Mouse (Mus musculus) left cerebral cortex, postnatal 36 days (tissue): ENCODE measurements around the gene Mical2. TPM values are rescaled to one million over a fixed set of nuclear protein-coding genes. Genes with fewer than 3 reads are reported as not detected.
A peak's percentile ranks its signal among the peaks of the same experiment; 100 is the strongest.

Experiments
- DNase-seq, 2 experiments: peaks; one replicate each; pipeline ENCODE4 v3.0.0; 2021 to 2022; ENCODE audit warnings: low spot score in 2 of 2, mixed read lengths in 1 of 2
- intact Hi-C: fragments of 180-260 bp; cut with DNase I; formaldehyde crosslinking; loops from one replicate; pipeline ENCODE4 v1.15.1; 2025
- total RNA-seq, 2 experiments: library from RNA; stranded (reverse); gene quantifications; 2 replicates each; pipeline ENCODE4 v1.2.3; 2021

The Mical2 gene
- total RNA-seq, 2 experiments from 2014 or later = 605 to 619 TPM

DNA sequence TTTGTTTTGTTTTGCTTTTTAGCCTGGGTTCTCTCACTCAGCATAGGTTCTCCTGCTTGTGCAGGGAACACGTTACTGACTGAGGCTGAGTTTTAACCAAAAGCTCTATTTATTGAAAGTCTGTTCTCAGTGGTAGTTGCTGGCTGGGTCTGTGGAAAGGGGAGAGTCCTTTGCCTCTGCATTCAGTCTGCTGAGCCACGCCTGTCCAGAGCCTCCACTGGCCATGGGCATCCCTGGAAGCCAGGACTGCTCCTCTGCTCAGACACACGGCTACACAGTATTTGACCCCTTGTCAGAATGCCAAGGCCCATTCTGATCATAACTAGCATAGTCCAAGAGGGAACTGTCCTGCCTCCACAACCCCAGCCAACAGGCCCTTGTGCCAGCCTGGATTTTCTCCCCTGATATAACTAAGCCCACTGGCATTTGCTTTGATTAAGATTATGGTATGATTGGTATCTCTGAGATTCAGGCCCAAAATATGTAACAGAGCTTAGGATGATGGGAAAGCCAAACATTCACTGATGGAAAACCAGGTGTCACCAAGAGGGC is 73.3 kb downstream of the Mical2 start:
- intact Hi-C loops = no loop called here
- DNase-seq = no peak

DNA sequence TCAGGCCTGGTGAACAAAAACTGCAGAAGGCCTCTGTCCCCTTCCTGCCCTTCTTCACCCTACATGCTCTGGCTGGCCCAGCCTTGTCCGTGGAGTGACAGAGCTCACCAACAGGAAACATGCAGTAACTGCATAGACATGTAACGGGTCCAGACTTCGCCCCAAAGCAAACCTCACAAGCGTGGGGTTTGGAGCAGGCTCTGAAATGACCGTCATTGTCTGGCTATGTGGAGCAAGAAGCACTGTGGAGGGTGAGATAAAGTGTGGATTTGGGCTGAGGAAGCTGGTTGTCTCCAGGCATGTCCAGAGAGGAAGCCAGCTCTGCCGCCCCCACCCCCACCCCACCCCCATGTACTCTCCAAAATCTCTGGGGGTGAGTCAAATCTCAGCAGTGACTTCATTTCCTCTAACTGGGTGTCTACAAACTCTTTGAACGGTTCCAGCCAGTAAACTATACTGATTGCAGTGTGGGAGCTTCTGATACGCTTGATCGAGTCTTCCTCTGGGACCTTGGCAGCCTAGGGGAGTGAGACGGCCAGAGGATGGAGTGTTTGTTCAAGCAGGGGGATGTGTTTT is 74.0 kb downstream of the Mical2 start:
- intact Hi-C loops = no loop called here
- no peak for DNase-seq

DNA sequence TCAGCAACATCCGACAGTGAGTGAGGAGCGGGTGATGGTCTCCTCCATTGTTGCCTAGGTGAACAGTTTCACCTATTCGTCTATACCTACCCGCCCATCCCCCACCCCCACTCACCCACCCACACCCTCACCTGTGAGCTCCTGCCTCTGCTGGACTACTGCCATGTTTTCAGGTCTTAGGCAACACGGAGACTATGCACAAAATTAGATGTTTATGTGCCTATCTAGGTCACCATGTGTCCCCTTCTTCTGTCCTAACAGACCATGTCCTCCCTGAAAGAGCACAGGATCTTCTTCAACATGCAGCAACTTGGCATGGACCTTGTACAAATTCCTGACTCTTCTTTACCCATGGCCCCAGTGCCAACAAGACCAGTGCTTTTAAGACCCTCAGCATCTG is 74.5 kb downstream of the Mical2 start:
- intact Hi-C loops = no loop called here
- no peak for DNase-seq

DNA sequence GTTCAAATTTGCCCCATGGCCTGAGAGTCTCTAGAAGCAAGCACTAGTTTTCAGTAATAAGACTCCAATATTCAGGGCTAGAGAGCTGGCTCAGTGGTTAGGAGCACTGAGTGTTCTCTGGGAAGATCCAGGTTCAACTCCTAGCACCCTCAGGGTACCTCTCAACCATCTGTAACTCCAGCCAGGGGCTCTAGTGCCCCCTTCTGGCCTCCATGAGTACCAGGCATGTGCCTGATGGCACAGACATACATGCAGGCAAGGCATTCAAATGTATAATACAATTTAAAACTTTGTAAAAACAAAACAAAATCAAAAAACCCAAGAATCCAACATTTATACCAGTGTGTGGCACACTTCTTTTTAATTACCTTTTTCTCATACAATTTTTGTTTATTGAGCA is 75.4 kb downstream of the Mical2 start:
- DNase-seq = no peak
- intact Hi-C loops = no loop called here

DNA sequence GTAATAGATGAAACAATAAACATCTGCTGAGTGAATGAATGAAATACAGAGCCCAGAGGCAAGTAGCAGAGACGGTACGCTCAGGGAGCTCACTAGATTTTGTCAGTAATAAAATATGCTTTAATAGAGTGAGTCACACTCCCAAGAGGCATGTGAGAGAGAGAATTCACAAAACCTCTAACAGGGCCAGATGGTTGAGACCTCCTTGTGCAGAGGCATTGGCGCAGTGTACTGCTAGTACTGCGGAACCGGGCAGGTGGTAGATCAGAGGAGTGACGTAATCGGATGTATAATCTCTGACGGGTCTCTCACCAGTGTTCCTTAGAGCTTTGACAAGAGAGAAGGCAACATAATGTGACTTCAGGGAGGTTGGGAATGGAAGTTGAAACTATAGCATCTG is 78.7 kb downstream of the Mical2 start:
- intact Hi-C loops = no loop called here
- DNase-seq = no peak

DNA sequence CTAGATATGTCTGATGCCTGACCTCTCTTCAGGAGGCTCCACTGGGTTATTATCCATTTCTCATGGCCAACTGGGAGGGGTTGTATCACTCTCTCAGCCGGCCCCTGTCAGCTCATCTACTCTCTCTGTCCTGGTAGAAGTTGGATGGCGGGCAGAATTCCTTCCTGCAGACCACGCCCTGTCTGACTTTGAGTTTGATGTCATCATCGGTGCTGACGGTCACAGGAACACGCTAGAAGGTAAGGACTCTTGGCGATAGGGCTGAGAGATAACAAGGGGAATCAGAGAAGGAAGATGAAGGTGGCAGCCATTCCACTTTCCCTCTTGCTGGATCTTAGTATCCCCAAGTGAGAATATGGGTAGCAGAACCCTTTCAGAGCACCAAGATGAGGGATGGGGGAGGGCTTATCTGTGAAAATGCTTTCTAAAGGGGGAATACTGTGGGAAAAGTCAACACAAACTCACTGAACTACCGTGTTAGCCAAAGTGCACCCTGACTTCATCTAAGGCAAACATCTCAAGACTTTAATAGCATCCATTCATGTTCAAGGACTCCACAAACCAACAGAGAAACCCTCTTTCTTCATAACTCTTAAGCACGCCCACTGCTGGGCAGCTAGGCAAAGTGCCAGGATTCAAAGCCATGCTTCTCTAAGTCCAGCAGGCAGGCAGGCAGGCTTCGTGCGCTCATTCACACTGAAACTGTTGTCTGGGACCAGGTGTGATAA is 83.8 kb downstream of the Mical2 start:
- no peak for DNase-seq
- intact Hi-C loops = no loop called here

DNA sequence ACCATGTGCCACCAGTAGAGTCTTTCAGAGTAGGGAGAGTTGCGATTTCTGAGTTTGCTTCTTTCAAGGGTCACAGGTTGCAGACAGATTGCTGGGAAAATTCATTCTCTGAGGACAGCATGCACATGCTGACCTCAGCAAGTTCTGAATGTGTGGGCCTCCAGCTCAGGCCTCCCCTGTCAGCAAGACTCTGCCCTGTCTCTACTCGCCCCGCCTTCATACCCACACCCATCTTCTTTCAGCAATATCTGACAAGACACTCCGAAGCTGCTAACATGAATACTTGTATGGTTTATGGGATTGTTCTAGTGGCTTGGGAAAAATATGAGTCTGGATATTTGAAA is 84.3 kb downstream of the Mical2 start:
- intact Hi-C loops = no loop called here

DNA sequence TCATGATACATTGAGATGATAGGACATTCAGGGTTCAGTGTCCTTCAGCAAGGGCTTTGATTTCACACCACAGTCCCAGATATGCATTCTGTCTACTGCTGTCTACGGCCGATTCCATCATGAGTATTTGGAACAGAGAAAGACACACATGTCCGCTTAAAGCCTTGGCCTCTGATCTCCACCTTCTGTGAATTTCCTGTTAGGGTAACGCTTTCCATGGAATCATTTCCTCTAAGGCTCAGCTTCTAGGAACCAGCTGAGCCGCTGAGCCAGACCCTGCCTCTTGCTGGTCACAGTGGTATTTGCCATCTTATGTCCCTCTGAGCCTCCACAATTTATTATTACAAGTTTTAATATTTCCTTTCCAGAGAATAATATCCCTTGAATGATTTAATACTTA is 87.6 kb downstream of the Mical2 start:
- intact Hi-C loops = no loop called here
- no peak for DNase-seq

More for the DNA sequence above, 84.3 kb downstream of the Mical2 start:
- no peak for DNase-seq

DNA sequence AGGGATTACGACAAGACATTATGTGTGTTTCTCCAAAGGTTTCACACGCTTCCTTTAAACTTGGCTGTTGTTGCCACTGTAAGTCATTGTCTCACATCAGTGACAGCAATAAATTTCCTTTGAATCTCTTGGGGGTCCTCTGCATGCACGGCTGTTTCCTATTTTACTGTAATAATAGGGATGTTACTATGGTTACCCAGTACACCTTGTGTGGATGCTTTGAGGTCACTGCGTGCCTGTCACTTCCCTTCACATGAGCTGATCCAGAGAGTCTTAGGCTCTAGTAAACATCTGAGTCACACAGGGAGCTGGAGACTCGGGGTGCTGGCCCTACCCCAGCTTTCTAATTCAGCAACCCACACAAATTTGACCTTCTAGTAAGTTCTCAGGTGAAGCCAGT is 88.0 kb downstream of the Mical2 start:
- intact Hi-C loops = no loop called here
- no peak for DNase-seq

DNA sequence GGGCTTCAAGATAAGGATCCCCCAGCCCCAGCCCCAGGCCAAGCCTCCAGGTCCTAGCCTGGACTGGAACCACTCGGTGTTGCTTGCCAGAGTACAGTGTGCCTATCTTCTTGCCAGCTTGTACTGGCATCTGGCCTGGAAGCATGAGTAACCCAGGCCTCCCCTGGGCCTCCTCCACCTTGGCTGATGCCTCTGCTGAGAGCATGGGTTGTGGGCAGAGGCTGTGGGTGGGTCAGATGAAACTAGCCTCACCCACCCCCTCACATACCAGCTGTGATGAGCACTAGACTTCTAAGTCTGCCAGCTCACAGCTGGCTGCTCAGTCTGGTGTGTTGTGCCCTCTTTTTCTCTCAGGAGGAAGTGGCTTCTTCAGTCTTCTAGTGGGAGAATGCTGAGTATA is 90.6 kb downstream of the Mical2 start:
- peak; percentile 82 for DNase-seq
- intact Hi-C loops = loop anchor here (1.0 to 5.0 kb wide), 2 partner anchors 20 to 79 kb away; no protein-coding TSS in a partner anchor

DNA sequence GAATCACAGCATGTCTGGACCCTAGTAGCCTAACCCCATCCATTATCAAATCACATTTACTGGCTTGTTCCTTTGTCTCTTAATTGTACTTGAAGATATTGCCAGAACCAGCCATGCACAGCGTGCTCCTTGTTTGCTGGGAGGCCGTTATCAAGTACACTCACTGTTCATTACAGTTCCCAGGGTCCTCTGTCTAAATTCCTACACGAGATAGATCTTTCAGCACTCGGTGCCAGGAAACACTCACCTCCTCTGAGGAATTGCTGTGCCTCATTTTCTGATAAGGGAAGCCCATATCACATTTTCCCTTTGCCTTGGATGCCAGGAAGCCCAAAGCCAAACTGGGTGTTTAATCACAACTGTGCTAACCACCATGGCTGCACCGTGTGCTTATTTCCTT is 91.8 kb downstream of the Mical2 start:
- intact Hi-C loops = loop anchor here (5.0 kb wide), 1 partner anchor 80 kb away; no protein-coding TSS in a partner anchor
- no peak for DNase-seq

DNA sequence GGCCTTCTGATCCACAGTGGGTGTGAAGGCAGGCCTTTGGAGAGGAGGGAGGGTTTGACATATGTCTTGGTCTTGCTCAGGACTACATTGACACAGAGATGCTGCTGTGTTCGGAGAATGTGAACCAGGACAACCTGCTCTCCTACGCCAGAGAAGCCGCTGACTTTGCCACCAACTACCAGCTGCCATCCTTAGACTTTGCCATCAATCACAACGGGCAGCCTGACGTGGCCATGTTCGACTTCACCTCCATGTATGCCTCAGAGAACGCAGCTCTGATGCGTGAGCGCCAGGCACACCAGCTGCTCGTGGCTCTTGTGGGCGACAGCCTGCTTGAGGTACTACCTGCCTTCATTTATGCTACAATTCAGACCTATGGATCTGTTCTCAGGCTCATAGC is 92.7 kb downstream of the Mical2 start:
- no peak for DNase-seq
- intact Hi-C loops = loop anchor here (5.0 kb wide), 1 partner anchor 81 kb away; no protein-coding TSS in a partner anchor

DNA sequence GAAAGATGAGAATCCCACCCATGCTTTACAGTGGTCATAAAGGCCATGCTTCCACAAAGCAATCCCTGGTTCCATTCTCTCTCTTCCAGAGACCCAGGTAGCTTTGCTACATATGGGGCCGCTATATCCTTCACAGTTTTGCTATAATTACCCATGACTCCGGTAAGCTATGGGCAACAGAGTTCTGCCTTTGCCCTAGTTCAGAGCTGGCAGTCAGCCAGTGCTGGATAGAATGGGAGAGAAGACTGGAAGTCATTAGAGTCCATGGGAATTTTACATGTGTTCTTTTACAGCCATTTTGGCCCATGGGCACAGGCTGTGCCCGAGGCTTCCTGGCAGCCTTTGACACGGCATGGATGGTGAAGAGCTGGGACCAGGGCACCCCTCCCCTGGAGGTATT is 93.8 kb downstream of the Mical2 start:
- no peak for DNase-seq
- intact Hi-C loops = loop anchor here (5.0 kb wide), 1 partner anchor 82 kb away; no protein-coding TSS in a partner anchor

DNA sequence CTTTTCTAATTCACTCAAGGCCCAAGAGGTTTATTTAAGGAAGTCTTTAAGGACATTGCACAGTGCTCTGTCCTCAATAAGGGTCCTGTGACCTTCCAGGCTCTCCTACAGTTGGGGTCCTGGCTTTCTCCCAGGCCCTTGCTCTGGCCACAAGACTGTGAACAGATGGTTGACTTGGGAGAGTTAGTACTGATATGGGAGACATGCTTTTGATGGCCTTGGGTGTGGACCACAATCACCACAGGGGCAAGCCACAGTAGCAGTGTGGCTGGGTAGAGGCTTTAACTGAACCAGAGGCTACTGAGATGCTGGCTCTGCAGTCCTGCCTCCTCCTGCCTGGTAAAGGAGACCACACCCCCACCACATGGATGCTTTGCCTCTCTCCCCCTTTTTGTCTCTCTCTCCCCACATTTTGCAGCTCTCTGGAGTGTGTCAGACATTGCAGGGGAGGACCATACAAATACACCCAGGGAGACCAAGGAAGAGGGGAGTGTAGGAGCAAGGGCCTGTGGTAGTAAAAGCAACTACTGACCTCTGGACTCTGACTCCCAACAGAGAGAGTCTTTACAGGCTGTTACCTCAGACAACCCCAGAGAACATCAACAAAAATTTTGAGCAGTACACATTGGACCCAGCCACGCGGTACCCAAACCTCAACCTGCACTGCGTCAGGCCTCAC is 94.5 kb downstream of the Mical2 start:
- intact Hi-C loops = no loop called here
- no peak for DNase-seq

DNA sequence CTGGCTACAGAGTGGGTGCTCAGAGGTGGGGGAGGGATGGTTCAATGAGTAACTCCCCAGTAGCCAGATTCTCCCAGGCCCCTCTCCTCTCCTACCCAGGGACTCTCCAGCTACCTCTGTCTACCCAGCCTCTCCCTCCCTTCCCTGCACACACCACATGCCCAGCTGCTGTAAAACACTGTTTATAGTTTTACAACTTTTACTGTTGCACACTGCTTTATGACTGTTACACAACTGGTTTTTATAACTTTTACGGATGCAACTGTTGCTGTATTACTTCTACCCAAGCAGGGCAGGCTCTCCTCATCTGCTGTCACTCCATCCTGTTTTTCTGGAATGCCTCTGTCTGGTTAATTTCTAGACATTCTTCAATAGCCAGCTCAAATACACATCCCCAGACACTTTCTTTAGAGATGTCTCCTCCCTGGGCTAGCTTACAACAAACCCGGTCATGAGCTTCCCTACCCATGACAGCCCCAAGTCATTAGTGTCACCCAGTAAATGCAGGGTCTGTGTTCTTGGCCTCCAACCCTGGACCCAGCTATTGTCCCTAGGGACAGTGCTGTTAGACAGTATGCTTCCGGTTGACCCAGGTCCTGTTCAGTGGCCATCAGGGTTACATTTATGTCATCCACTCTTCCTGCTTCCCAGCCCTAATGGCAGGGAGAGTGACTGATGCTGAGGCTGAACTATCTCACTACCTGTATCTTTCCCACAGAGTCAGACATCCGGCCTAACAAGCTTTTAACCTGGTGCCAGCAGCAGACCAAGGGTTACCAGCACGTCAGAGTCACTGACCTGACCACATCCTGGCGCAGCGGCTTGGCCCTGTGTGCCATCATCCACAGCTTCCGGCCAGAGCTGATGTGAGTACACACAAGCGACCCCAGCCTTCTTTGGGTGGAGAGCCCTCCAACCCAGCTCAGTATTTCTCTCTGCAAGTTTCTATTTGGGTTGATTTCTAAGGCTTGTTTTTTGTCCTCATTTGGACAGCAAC is 96.4 kb downstream of the Mical2 start:
- no peak for DNase-seq
- intact Hi-C loops = no loop called here

DNA sequence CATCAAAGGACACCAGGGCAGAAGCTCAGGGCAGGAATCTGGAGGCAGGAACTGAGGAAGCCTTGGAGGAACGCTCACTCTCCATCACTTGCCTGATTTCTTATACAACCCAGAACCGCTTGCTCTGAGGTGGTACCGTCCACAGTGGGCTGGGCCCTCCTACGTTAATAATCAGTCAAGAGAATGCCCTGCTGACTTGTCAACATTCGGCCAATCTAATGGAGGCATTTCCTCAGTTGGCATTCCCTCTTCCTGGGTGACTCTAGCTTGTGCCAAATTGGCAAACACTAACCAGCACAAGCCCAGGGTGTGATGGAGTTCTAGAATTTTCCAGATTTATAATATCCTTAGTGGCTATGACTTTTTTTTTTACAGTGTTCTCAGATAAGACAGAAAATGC is 98.9 kb downstream of the Mical2 start:
- intact Hi-C loops = no loop called here
- no peak for DNase-seq

DNA sequence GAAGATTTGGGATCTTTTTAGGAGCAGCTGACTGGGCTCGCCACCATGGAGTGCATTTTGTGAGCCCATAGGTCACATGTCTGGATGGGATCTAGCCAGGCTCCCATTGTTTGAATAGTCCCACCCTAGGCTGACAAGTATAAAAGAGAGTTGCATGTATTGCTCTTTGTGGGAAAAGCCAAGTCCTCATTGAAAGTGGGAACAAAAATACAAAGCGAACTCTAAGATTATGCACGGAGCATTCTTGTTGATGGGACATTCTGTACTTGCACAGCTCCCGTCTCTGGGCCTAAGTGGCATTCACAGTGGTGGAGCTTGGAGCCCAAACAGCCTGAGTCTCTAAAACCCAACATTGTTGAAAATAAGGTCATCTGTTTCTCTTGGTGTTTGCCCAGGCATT is 101.2 kb downstream of the Mical2 start:
- intact Hi-C loops = no loop called here
- DNase-seq = no peak

DNA sequence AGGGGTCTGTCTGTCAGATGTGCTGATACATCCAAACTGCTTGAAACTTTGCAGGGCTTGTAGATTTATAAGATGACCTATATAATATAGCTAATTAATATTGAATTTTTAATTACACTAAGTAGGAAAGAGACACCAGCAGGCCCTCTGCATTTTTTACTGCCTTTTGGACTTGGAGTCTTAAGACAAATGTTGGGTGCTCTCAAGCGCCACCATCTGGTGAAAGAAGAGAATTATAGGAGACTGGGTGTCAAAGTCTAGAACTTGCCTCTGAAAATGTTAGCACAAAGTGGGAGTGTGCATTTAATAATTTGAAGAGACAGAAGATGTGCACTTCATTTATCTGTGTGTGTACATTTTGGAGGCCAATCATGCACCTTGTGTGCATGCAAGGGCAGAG is 103.3 kb downstream of the Mical2 start:
- intact Hi-C loops = no loop called here
- peak in 1 of 2 experiments; percentile 46 for DNase-seq

DNA sequence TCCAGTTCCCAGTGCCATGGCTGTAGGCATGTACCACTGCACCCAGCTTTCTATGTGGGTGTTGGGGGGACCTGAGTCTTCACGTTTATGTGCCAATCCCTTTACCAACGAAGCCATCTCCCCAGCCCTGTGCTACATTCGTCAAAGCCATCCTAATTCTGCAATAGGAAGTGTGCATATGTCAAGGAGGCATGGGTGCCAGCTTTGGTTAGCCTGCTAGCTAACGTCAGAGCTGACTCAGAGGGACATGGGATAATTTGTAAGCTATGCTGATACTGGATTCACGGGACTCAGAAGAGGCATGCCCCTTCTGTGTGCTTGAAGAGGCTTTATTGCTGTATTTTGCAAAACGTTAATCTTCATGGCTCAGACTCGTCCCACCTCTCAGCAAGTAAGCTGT is 103.8 kb downstream of the Mical2 start:
- intact Hi-C loops = no loop called here

More for the DNA sequence above, 103.8 kb downstream of the Mical2 start:
- peak in 1 of 2 experiments; percentile 32 for DNase-seq
